Mouse (Mus musculus) CH12.LX (cell line): ENCODE data around the gene Kcnb1.
A peak's percentile ranks its signal among the peaks of the same experiment; 100 is the strongest.

Experiments used
- BHLHE40 ChIP-seq: IDR thresholded peaks from 2 replicates; pipeline ENCODE4 v1.6.1; 2011; ENCODE audit warnings: mild to moderate bottlenecking, low read depth, low read length, improper control_type of control experiment
- CTCF ChIP-seq, 2 experiments: IDR thresholded peaks in 1 of 2; conservative IDR thresholded peaks in 1 of 2; 2 replicates each; pipeline ENCODE4 v1.5.1; 2011 to 2012; ENCODE audit warnings: low read depth in 2 of 2, low read length in 2 of 2, improper control_type of control experiment in 1 of 2, inconsistent platforms in 1 of 2, mild to moderate bottlenecking in 1 of 2, moderate library complexity in 1 of 2
- ELF1 ChIP-seq: IDR thresholded peaks from 2 replicates; pipeline ENCODE4 v1.6.1; 2014; ENCODE audit warnings: low read depth, mild to moderate bottlenecking, inconsistent platforms, low read length, improper control_type of control experiment
- EP300 ChIP-seq: IDR thresholded peaks from 2 replicates; pipeline ENCODE4 v1.6.1; 2011; ENCODE audit warnings: low read length, improper control_type of control experiment
- GABPA ChIP-seq: IDR thresholded peaks from 2 replicates; pipeline ENCODE4 v1.6.1; 2012; ENCODE audit warnings: low read depth, low read length, improper control_type of control experiment, inconsistent platforms; ENCODE audit not compliant: insufficient replicate concordance
- MAX ChIP-seq: IDR thresholded peaks from 2 replicates; pipeline ENCODE4 v1.6.1; 2011; ENCODE audit warnings: low read length, improper control_type of control experiment
- MEF2A ChIP-seq: IDR thresholded peaks from 2 replicates; pipeline ENCODE4 v1.6.1; 2014; ENCODE audit warnings: low read depth, mild to moderate bottlenecking, inconsistent platforms, low read length, improper control_type of control experiment, borderline replicate concordance
- MYC ChIP-seq: IDR thresholded peaks from 2 replicates; pipeline ENCODE4 v1.6.1; 2011; ENCODE audit warnings: low read depth, mild to moderate bottlenecking, improper control_type of control experiment, low read length
- POLR2A ChIP-seq: IDR thresholded peaks from 2 replicates; pipeline ENCODE4 v1.6.1; 2011; ENCODE audit warnings: low read depth, mild to moderate bottlenecking, improper control_type of control experiment, low read length
- USF1 ChIP-seq: IDR thresholded peaks from 2 replicates; pipeline ENCODE4 v1.6.1; 2014; ENCODE audit warnings: low read depth, mild to moderate bottlenecking, inconsistent platforms, low read length, improper control_type of control experiment
- USF2 ChIP-seq: conservative IDR thresholded peaks from 2 replicates; pipeline ENCODE4 v1.6.1; 2011; ENCODE audit warnings: low read depth, low read length, improper control_type of control experiment
- ZMIZ1 ChIP-seq: IDR thresholded peaks from 2 replicates; pipeline ENCODE4 v1.6.1; 2012; ENCODE audit warnings: low read depth, mild to moderate bottlenecking, inconsistent platforms, low read length, improper control_type of control experiment
- ZNF384 ChIP-seq: IDR thresholded peaks from 2 replicates; pipeline ENCODE4 v1.6.1; 2012; ENCODE audit warnings: low read depth, low read length, improper control_type of control experiment, inconsistent platforms

DNA sequence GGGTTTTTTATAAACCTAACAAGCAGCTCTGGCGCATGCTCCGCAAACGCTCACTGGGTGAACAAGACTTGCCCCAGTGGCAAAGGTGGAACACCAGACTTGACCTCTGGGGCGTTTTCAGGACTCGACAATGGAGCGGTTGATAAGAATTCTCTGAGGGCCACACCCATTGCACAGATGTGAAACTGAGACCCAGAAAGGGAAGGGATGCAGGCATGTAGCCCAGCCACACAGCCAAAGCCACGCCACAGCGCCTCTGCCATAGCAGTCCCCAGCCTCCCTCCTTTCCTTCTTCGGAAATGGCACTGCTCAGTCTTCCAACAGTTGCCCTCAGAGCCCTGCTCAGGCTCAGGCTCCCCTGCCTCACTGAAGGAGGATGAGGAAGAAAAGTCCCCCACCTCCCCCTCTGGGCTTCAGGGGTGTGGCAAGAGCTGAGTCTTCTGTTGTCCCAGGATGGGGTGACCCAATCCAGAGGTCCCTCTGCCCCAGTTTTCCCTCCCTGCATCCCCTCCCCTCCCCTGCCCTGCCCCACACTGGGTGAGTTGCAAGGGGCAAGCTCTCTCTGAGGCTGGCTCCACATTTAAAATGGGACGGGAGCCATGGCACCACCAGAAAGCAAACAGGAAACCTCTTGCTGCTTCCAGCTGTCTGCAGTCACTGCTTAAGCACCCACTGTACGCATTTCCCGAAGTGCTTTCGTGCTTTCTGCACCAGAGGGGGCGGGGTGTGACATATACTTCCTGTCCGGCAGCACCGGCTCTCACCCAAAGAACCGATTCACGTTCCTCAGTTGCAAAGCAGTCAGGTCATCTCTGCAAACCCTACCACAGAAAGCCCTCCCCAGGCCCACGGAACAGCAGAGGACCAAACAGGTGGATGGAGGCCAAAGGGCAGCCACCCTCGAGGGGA, 61.0 kb downstream of the Kcnb1 start:
- TF ChIP-seq CTCF (conservative IDR thresholded peaks at IDR 0.05 in 1 of 2, IDR thresholded peaks at IDR 0.05 in 1 of 2; ENCODE audit: low read depth in 2 of 2, low read length in 2 of 2): no peak
- TF ChIP-seq GABPA: no peak
- no peak for TF ChIP-seq ZMIZ1
- no peak for TF ChIP-seq MYC
- no peak for TF ChIP-seq MAX
- no peak for TF ChIP-seq MEF2A
- TF ChIP-seq POLR2A: no peak
- TF ChIP-seq BHLHE40: no peak
- no peak for TF ChIP-seq EP300
- no peak for TF ChIP-seq USF1
- TF ChIP-seq USF2: no peak
- TF ChIP-seq ELF1: peak; percentile 41; the same call in 1 of the 2 replicates
- TF ChIP-seq ZNF384: no peak
